Mouse (Mus musculus) gastrocnemius, postnatal 4 days (tissue): Measurements from ENCODE around the gene Tor1a. TPM values are rescaled to one million over a fixed set of nuclear protein-coding genes. Genes with fewer than 3 reads are reported as not detected.
A peak's percentile ranks its signal among the peaks of the same experiment; 100 is the strongest.
"Not testable (repeated sequence)": the region's sequence is repeated elsewhere in the genome, so short reads cannot be mapped to it uniquely, and the experiment has no call there.

Experiments used
- DNase-seq, 2 experiments: peaks; one replicate each; pipeline ENCODE4 v3.0.0; 2021 to 2022; ENCODE audit warnings: low spot score in 2 of 2, mixed read lengths in 2 of 2
- total RNA-seq, 2 experiments: library from RNA; stranded (reverse); gene quantifications; 2 replicates each; pipeline ENCODE4 v1.2.3; 2021

The Tor1a gene
- total RNA-seq, 2 experiments from 2014 or later: 21.4 to 23.1 TPM

DNA sequence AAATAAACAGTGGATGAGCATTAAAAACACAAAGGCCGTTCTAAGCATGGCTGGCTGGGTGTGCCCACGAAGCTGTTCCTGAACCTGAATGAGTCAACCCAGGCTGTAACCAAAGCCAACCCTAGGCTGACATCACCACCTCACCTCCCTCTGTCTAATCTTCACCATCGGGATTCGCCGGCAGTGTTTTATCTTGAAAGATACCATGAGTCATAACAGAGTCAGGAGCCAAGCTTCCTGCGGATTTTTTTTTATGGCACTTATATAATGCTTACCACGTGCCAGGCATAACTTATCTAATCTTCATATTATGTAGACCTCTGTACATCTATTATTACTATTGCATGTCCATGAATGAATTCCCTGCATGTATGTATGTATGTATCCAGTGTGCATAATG is 47.5 kb downstream of the Tor1a start:
- DNase-seq: no peak

- DNase-seq: no peak
Measured at GRCm38 (mm10) chr2:30918780-30919329, 48.9 kb downstream of the Tor1a start.

DNA sequence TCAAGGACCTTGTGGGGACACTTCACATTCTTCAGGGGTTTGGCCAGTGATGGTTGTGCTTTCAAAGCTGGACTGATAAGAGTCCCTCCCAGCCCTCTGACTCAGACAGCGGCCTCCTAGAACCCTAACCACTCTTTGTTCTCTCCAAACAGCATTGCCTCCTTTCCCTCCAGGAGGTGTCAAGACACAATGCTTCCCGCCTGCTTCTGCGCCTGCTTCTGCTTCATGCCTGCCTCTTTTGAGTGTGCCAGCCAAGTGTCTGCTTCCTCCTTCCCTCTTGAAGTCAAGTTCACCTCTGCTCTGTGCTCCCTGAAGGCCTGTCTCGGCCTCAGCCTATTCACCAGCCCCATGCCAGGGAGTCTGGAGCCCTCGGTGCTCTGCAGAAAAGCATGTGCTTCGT is 49.6 kb downstream of the Tor1a start:
- no peak for DNase-seq

DNA sequence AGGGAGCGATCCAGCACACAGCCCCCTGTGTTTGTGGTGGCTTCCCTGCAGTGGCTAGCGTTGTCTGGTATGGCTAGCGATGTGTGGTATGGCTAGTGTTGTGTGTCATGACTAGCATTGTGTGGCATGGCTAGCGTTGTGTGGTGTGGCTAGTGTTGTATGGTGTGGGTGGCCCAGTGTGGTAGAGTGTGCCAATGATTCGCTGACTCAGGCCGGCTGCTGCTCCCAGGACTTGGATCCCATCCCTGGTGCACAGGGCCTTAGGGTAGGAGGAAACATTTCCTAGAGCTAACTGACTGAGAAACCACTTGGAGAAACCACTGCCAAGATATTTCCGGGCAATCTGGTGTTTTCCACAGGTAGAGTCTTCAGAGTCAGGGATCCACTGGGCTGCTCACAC is 50.1 kb downstream of the Tor1a start:
- DNase-seq: no peak

- not testable (repeated sequence) for DNase-seq
Measured at GRCm38 (mm10) chr2:30915933-30916332, 51.8 kb downstream of the Tor1a start.

- no peak for DNase-seq
Measured at GRCm38 (mm10) chr2:30915376-30915775, 52.4 kb downstream of the Tor1a start.

GRCm38 (mm10) chr2:30914836-30915235 is 52.9 kb downstream of the Tor1a start:
- DNase-seq: no peak

DNA sequence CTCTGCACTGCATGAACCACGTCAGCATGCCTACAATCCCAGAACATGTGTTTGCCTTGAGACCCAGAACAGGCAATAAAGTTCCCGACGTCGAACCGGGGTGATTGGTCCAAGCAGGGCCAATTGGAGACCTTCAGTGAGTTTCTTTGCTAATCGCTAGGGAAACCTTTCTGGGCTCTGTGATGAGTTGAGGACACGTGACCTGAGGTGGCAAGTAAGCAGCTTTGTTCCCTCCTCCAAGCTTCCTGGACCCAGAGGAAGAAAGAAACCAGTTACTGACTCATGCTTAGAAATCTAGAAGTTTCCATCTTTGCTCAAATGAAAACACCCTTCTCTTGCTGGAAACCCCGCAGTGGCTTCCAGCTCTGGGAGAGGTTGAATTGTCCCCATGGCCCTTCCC is 54.7 kb downstream of the Tor1a start:
- DNase-seq: no peak

DNA sequence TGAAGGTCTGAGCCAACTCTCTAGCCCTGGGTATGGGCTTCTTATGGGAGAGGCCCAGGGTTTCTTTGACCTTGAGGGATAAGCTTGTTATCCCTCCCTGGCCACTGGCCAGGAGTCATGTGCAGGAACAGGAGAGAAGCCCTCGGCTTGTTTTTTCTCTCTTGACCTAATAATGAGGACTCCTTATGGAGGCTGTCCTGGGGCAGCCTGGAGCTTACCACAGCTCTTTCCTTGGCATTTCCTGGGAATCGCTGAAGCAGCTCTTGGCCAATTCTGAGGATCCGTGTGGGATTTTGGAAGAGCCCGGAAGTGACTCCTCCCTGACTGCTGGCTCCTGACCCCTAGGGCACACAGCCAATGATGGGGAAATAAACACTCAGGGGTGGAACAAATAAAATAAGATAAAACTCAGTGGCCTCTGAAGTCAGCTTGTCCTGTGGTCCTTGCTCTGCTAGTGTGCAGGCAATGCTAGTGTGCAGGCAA is 55.4 kb downstream of the Tor1a start:
- DNase-seq: peak in 1 of 2 experiments; percentile 61

Other genes starting within 250 kb of the Tor1a start
- gene 1700001O22Rik, start 164.3 kb downstream of the Tor1a start, total RNA-seq: under 1 TPM; 0.69 to 0.88 TPM
- gene Ntmt1, start 160.1 kb downstream of the Tor1a start, total RNA-seq: 10 to 100 TPM; 29.2 to 32.8 TPM
- gene Asb6, start 137.6 kb downstream of the Tor1a start, total RNA-seq: 10 to 100 TPM; 13.4 to 18.9 TPM
- 10 to 100 TPM; 12.3 to 13.3 TPM for gene Prrx2, start 133.0 kb downstream of the Tor1a start, total RNA-seq
- 10 to 100 TPM in 1 of 2 experiments, 1 to 10 TPM in 1; 8.8 to 12.1 TPM for gene Ptges, start 38.1 kb downstream of the Tor1a start, total RNA-seq
- 10 to 100 TPM; 29.3 to 30.4 TPM for gene Tor1b, start 15.0 kb downstream of the Tor1a start, total RNA-seq
- gene BC005624, start 14.3 kb upstream of the Tor1a start, total RNA-seq: 10 to 100 TPM; 17.4 to 21.3 TPM
- gene Usp20, start 14.3 kb upstream of the Tor1a start, total RNA-seq: 10 to 100 TPM; 40.0 to 44.8 TPM
- gene Fnbp1, start 174.1 kb upstream of the Tor1a start, total RNA-seq: 10 to 100 TPM; 33.8 to 37.3 TPM
- 10 to 100 TPM; 43.2 to 46.0 TPM for gene Gpr107, start 184.4 kb upstream of the Tor1a start, total RNA-seq